Mouse (Mus musculus) liver, adult (tissue): ENCODE measurements around the gene Lrrc15.

ENCODE experiments used
- GATA4 ChIP-seq: IDR thresholded peaks from 2 replicates; pipeline ENCODE4 v1.6.1; 2014; ENCODE audit warnings: mild to moderate bottlenecking, low read length; ENCODE audit not compliant: insufficient replicate concordance

Gene Lrrc15

GRCm38 (mm10) chr16:30282844-30283495 is at the start of gene Lrrc15:
TSS of gene Lrrc15 (minus strand) at chr16:30283256.
- no peak for TF ChIP-seq GATA4

- no peak for TF ChIP-seq GATA4
These were observed 31.2 kb upstream of the Lrrc15 start for GRCm38 (mm10) chr16:30314236-30314635.

- no peak for TF ChIP-seq GATA4
These were observed 27.6 kb upstream of the Lrrc15 start, which contains the start of gene Gp5 for GRCm38 (mm10) chr16:30310647-30311046. TSS of gene Gp5 (minus strand) at chr16:30310779.

- no peak for TF ChIP-seq GATA4
These were observed 27.1 kb upstream of the Lrrc15 start for GRCm38 (mm10) chr16:30310171-30310515.

- no peak for TF ChIP-seq GATA4
These were observed 26.5 kb upstream of the Lrrc15 start for GRCm38 (mm10) chr16:30309395-30310170.

- TF ChIP-seq GATA4 = no peak
These were observed 25.7 kb upstream of the Lrrc15 start for GRCm38 (mm10) chr16:30308616-30309394.

- no peak for TF ChIP-seq GATA4
These were observed 25.0 kb upstream of the Lrrc15 start for GRCm38 (mm10) chr16:30307961-30308615.

- TF ChIP-seq GATA4 = no peak
These were observed 24.2 kb upstream of the Lrrc15 start for GRCm38 (mm10) chr16:30307306-30307705.

- no peak for TF ChIP-seq GATA4
These were observed 23.0 kb upstream of the Lrrc15 start for GRCm38 (mm10) chr16:30306102-30306501.

- no peak for TF ChIP-seq GATA4
These were observed 21.2 kb upstream of the Lrrc15 start for GRCm38 (mm10) chr16:30304236-30304635.

GRCm38 (mm10) chr16:30303411-30303810 is 20.4 kb upstream of the Lrrc15 start:
- TF ChIP-seq GATA4 = no peak

- TF ChIP-seq GATA4 = no peak
These were observed 19.6 kb upstream of the Lrrc15 start for GRCm38 (mm10) chr16:30302686-30303085.

GRCm38 (mm10) chr16:30299711-30300277 is 16.7 kb upstream of the Lrrc15 start:
- TF ChIP-seq GATA4 = no peak

- TF ChIP-seq GATA4 = no peak
These were observed 14.4 kb upstream of the Lrrc15 start for GRCm38 (mm10) chr16:30297450-30297849.
